Mouse (Mus musculus) 416B (cell line): ENCODE results near the gene Galnt15.

Experiments
- DNase-seq: peaks from one replicate; pipeline ENCODE4 v3.0.0; 2011; ENCODE audit warnings: low read depth

The Galnt15 gene

GRCm38 (mm10) chr14:32028681-32029091 is at the start of gene Galnt15:
TSS of gene Galnt15 (plus strand) at chr14:32028989.
- DNase-seq, result no peak

GRCm38 (mm10) chr14:31994021-31994420 is 34.8 kb upstream of the Galnt15 start:
- no peak for DNase-seq

- DNase-seq, result no peak
Observed at GRCm38 (mm10) chr14:32000941-32001340, 27.8 kb upstream of the Galnt15 start.

- no peak for DNase-seq
Observed at GRCm38 (mm10) chr14:32002502-32003338, 26.1 kb upstream of the Galnt15 start.

- no peak for DNase-seq
Observed at GRCm38 (mm10) chr14:32003904-32004596, 24.7 kb upstream of the Galnt15 start.

GRCm38 (mm10) chr14:32005673-32006261 is 23.0 kb upstream of the Galnt15 start:
- DNase-seq, result peak; percentile 45

GRCm38 (mm10) chr14:32007654-32008335 is 21.0 kb upstream of the Galnt15 start:
- DNase-seq, result no peak

- no peak for DNase-seq
Observed at GRCm38 (mm10) chr14:32009715-32010114, 19.1 kb upstream of the Galnt15 start.

GRCm38 (mm10) chr14:32011547-32012304 is 17.1 kb upstream of the Galnt15 start:
- peak; percentile 68 for DNase-seq

- DNase-seq, result no peak
Observed at GRCm38 (mm10) chr14:32015131-32015770, 13.5 kb upstream of the Galnt15 start.

GRCm38 (mm10) chr14:32016466-32016865 is 12.3 kb upstream of the Galnt15 start:
- DNase-seq, result no peak

GRCm38 (mm10) chr14:32016921-32017320 is 11.9 kb upstream of the Galnt15 start:
- DNase-seq, result no peak

GRCm38 (mm10) chr14:32017448-32017847 is 11.3 kb upstream of the Galnt15 start:
- DNase-seq, result no peak

GRCm38 (mm10) chr14:32019091-32019490 is 9.7 kb upstream of the Galnt15 start:
- no peak for DNase-seq

GRCm38 (mm10) chr14:32021967-32022366 is 6.8 kb upstream of the Galnt15 start:
- no peak for DNase-seq

- peak; percentile 53 for DNase-seq
Observed at GRCm38 (mm10) chr14:32022450-32022849, 6.3 kb upstream of the Galnt15 start.

- DNase-seq, result no peak
Observed at GRCm38 (mm10) chr14:32023891-32024290, 4.9 kb upstream of the Galnt15 start.

- DNase-seq, result no peak
Observed at GRCm38 (mm10) chr14:32027218-32027617, 1.6 kb upstream of the Galnt15 start.

GRCm38 (mm10) chr14:32029411-32029992 is 713 bp downstream of the Galnt15 start:
- no peak for DNase-seq

- DNase-seq, result no peak
Observed at GRCm38 (mm10) chr14:32030073-32030472, 1.3 kb downstream of the Galnt15 start.

- DNase-seq, result peak; percentile 66
Observed at GRCm38 (mm10) chr14:32032522-32032921, 3.7 kb downstream of the Galnt15 start.
